Mouse (Mus musculus) Patski (cell line): ENCODE results near the gene Tepp. TPM values are rescaled to one million over a fixed set of nuclear protein-coding genes. Genes with fewer than 3 reads are reported as not detected.

Experiments used
- ATAC-seq: fragments of 100-300 bp; one replicate; pipeline ENCODE4 v1.8.0; 2021
- CTCF ChIA-PET: fragments of 350-600 bp; sonication (Branson Sonifier 250); formaldehyde crosslinking; loops from one replicate; lab custom pipeline; 2022; ENCODE audit warnings: inconsistent platforms; lab: Charles Lee
- POLR2A ChIA-PET: fragments of 350-600 bp; sonication (Branson Sonifier 250); formaldehyde crosslinking; loops from one replicate; lab custom pipeline; 2022; ENCODE audit warnings: antibody characterized with exemption, inconsistent platforms; lab: Charles Lee
- DNase-seq: peaks from one replicate; pipeline ENCODE4 v3.0.0-alpha.2; 2011; ENCODE audit warnings: low read depth, low spot score
- H3K27me3 ChIP-seq: fragments of 371-371 bp; one replicate; pipeline ENCODE4 v1.5.1; 2021
- CTCF ChIP-seq: fragments of 100-300 bp; IDR thresholded peaks from one replicate; pipeline ENCODE4 v1.5.1; 2021
- in situ Hi-C: fragments of 300-500 bp; cut with MboI; formaldehyde crosslinking; loops from 3 replicates; pipeline ENCODE4 v1.11.1; 2018; ENCODE audit warnings: low pct_unique_long_range_greater_than_20kb, mixed read lengths
- polyA plus RNA-seq: library from polyadenylated mRNA; unstranded; gene quantifications from one replicate; pipeline ENCODE4 v1.2.3, GENCODE M21; 2021

Tepp gene
- polyA plus RNA-seq = not detected

GRCm38 (mm10) chr8:95310342-95310970 is at the start of gene Tepp:
TSS of gene Tepp (plus strand) at chr8:95310566.
- POLR2A ChIA-PET = no interaction called here
- ATAC-seq (no peak), DNase-seq (no peak)
- CTCF ChIA-PET = no interaction called here
- no peak for TF ChIP-seq CTCF
- in situ Hi-C loops = no loop called here
- H3K27me3 ChIP-seq = peaks cover 5% of the 10 kb centered on the region

GRCm38 (mm10) chr8:95262181-95262580 is 48.2 kb upstream of the Tepp start:
- ChIA-PET CTCF (no interaction called here), POLR2A (no interaction called here)
- ATAC-seq = no peak
- no peaks in the 10 kb centered on the region for H3K27me3 ChIP-seq
- in situ Hi-C loops = no loop called here
- TF ChIP-seq CTCF = no peak
- no peak for DNase-seq

GRCm38 (mm10) chr8:95270501-95270900 is 39.9 kb upstream of the Tepp start:
- in situ Hi-C loops = no loop called here
- ChIA-PET POLR2A (no interaction called here), CTCF (interaction anchor here (1.3 kb wide), 2 partner anchors 18 to 20 kb away, joined by 3 to 4 read pairs; no protein-coding TSS in a partner anchor)
- no peak for TF ChIP-seq CTCF
- DNase-seq = no peak
- H3K27me3 ChIP-seq = peaks cover 17% of the 10 kb centered on the region
- no peak for ATAC-seq

GRCm38 (mm10) chr8:95271841-95272240 is 38.5 kb upstream of the Tepp start:
- in situ Hi-C loops = no loop called here
- peaks cover 17% of the 10 kb centered on the region for H3K27me3 ChIP-seq
- TF ChIP-seq CTCF = no peak
- no peak for ATAC-seq
- no peak for DNase-seq
- ChIA-PET CTCF (interaction anchor here (1.3 kb wide), 1 partner anchor 17 kb away, joined by 3 read pairs; no protein-coding TSS in a partner anchor), POLR2A (no interaction called here)

- ChIA-PET CTCF (interaction anchor here (2.1 kb wide), 1 partner anchor 17 kb away, joined by 6 read pairs; no protein-coding TSS in a partner anchor), POLR2A (interaction anchor here (0.6 kb wide), 1 partner anchor 283 kb away, joined by 4 read pairs; no protein-coding TSS in a partner anchor)
- no peak for ATAC-seq
- in situ Hi-C loops = no loop called here
- peaks cover 16% of the 10 kb centered on the region for H3K27me3 ChIP-seq
- TF ChIP-seq CTCF = no peak
- no peak for DNase-seq
Observed at GRCm38 (mm10) chr8:95272871-95273270, 37.5 kb upstream of the Tepp start.

GRCm38 (mm10) chr8:95281493-95281892 is 28.9 kb upstream of the Tepp start:
- peaks cover 8% of the 10 kb centered on the region for H3K27me3 ChIP-seq
- ChIA-PET POLR2A (interaction anchor here (0.6 to 1.1 kb wide), 3 partner anchors 15 to 215 kb away, joined by 4 read pairs; no protein-coding TSS in a partner anchor), CTCF (interaction anchor here (1.3 kb wide), 1 partner anchor 14 kb away, joined by 5 read pairs; no protein-coding TSS in a partner anchor)
- ATAC-seq (no peak), DNase-seq (no peak)
- TF ChIP-seq CTCF = no peak
- in situ Hi-C loops = no loop called here

- in situ Hi-C loops = no loop called here
Observed at GRCm38 (mm10) chr8:95289066-95289650, 21.2 kb upstream of the Tepp start.

GRCm38 (mm10) chr8:95293172-95293571 is 17.2 kb upstream of the Tepp start:
- TF ChIP-seq CTCF = no peak
- DNase-seq (no peak), ATAC-seq (no peak)
- ChIA-PET CTCF (interaction anchor here (0.7 kb wide), 1 partner anchor 38 kb away, joined by 3 read pairs; no protein-coding TSS in a partner anchor), POLR2A (no interaction called here)
- in situ Hi-C loops = no loop called here
- peaks cover 17% of the 10 kb centered on the region for H3K27me3 ChIP-seq

More at GRCm38 (mm10) chr8:95289066-95289650, 21.2 kb upstream of the Tepp start:
- DNase-seq (no peak), ATAC-seq (no peak)
- CTCF ChIA-PET = interaction anchor here (0.7 kb wide), 1 partner anchor 18 kb away, joined by 3 read pairs; no protein-coding TSS in a partner anchor
- POLR2A ChIA-PET = no interaction called here
- no peak for TF ChIP-seq CTCF
- H3K27me3 ChIP-seq = peaks cover 15% of the 10 kb centered on the region

- in situ Hi-C loops = no loop called here
- ATAC-seq = no peak
- TF ChIP-seq CTCF = no peak
- peaks cover 14% of the 10 kb centered on the region for H3K27me3 ChIP-seq
- no peak for DNase-seq
- ChIA-PET POLR2A (no interaction called here), CTCF (no interaction called here)
Observed at GRCm38 (mm10) chr8:95293891-95294290, 16.5 kb upstream of the Tepp start.

GRCm38 (mm10) chr8:95302410-95302809 is 8.0 kb upstream of the Tepp start:
- in situ Hi-C loops = loop anchor here (10.0 kb wide), 1 partner anchor 358 kb away; no protein-coding TSS in a partner anchor
- no peak for TF ChIP-seq CTCF
- CTCF ChIA-PET = interaction anchor here (2.4 kb wide), 1 partner anchor 48 kb away, joined by 6 read pairs; no protein-coding TSS in a partner anchor

More at GRCm38 (mm10) chr8:95302410-95302809, 8.0 kb upstream of the Tepp start:
- peaks cover 9% of the 10 kb centered on the region for H3K27me3 ChIP-seq
- no peak for DNase-seq
- no peak for ATAC-seq
- POLR2A ChIA-PET = interaction anchor here (0.6 kb wide), 2 partner anchors 47 to 217 kb away, joined by 3 to 4 read pairs; no protein-coding TSS in a partner anchor
